Mouse (Mus musculus): ENCODE results near the gene Ints7. TPM values are rescaled to one million over a fixed set of nuclear protein-coding genes. Genes with fewer than 3 reads are reported as not detected.

Gene Ints7
- polyA plus RNA-seq, 1 experiment from 2014 or later, result 18.4 TPM

- Histone ChIP-seq H3K27ac (replicated peaks) (no peak overlapping the region), H3K36me3 (replicated peaks) (no peaks in the 10 kb centered on the region), H3K4me3 (replicated peaks) (no peak overlapping the region), H3K4me1 (replicated peaks) (0 out of 2 replicates have a peak, but pooled peaks cover 3% of the 10 kb centered on the region), H3K9me3 (replicated peaks) (no peaks in the 10 kb centered on the region), H3K27me3 (no peaks in the 10 kb centered on the region), H3K9ac (no peak overlapping the region), H3K4me2 (no peak overlapping the region)
- 55% methylated on average over 6 of the region's 6 CpGs for WGBS (ENCODE audit: insufficient replicate concordance)
- ATAC-seq (ENCODE audit: insufficient read depth), result no peak
These were observed 57.2 kb downstream of the Ints7 start for GRCm38 (mm10) chr1:191632511-191633095.

- Histone ChIP-seq H3K27me3 (no peaks in the 10 kb centered on the region), H3K36me3 (replicated peaks) (no peaks in the 10 kb centered on the region), H3K4me1 (replicated peaks) (0 out of 2 replicates have a peak, but pooled peaks cover under 1% of the 10 kb centered on the region), H3K9ac (no peak overlapping the region), H3K4me3 (replicated peaks) (no peak overlapping the region), H3K27ac (replicated peaks) (no peak overlapping the region), H3K9me3 (replicated peaks) (no peaks in the 10 kb centered on the region), H3K4me2 (no peak overlapping the region)
- no peak for ATAC-seq (ENCODE audit: insufficient read depth)
- 44% methylated on average over 2 of the region's 2 CpGs for WGBS (ENCODE audit: insufficient replicate concordance)
These were observed 58.7 kb downstream of the Ints7 start for GRCm38 (mm10) chr1:191634116-191634515.

- H3K4me2 ChIP-seq, result no peak overlapping the region
- H3K9me3 ChIP-seq (replicated peaks), result no peaks in the 10 kb centered on the region
- H3K27ac ChIP-seq (replicated peaks), result no peak overlapping the region
- no peak overlapping the region for H3K4me3 ChIP-seq (replicated peaks)
- H3K9ac ChIP-seq, result no peak overlapping the region
- no peak for ATAC-seq (ENCODE audit: insufficient read depth)
- no peaks in the 10 kb centered on the region for H3K27me3 ChIP-seq
- H3K36me3 ChIP-seq (replicated peaks), result no peaks in the 10 kb centered on the region
- peaks cover 19% of the 10 kb centered on the region; the same call in 1 of the 2 replicates for H3K4me1 ChIP-seq (replicated peaks)
- WGBS (ENCODE audit: insufficient replicate concordance), result 51% methylated on average over 2 of the region's 2 CpGs
These were observed 63.0 kb downstream of the Ints7 start for GRCm38 (mm10) chr1:191638404-191638803.

DNA sequence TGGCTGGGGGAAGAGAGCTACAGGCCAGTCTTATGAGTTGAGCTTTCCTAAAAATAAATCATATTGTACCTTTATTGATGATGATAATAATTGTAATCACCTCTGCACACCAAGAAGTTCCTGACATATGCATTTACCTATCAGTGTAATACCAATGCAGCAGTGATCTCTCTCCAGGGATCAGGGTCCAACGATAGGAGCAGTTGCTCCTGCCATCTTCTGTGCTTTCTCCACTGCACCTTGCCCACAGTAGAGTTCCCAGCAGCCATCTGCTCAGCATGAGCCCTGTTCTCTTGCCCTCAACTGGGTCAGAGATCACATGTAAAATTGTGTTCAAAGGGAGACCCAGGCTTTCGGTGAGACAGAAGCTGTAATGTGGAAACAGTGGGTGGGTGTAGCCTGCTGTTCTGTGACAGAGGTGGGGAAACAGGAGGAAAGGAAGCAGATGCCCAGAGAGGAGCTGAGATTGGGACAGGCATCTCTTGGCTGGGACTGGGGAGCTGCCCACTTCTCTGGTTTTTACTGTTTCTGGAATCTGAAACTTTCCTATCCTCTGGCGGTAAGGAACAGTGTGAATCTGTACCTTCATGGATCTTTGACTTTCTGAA lies 63.9 kb downstream of the Ints7 start:
- ATAC-seq (ENCODE audit: insufficient read depth), result no peak
- 56% methylated on average over 3 of the region's 3 CpGs for WGBS (ENCODE audit: insufficient replicate concordance)

GRCm38 (mm10) chr1:191640146-191640545 lies 64.7 kb downstream of the Ints7 start:
- H3K27ac ChIP-seq (replicated peaks), result peak overlapping the region; percentile 53
- no peak overlapping the region for H3K4me2 ChIP-seq
- no peaks in the 10 kb centered on the region for H3K9me3 ChIP-seq (replicated peaks)
- H3K4me3 ChIP-seq (replicated peaks), result no peak overlapping the region
- 54% methylated on average over 2 of the region's 2 CpGs for WGBS (ENCODE audit: insufficient replicate concordance)
- H3K36me3 ChIP-seq (replicated peaks), result no peaks in the 10 kb centered on the region
- H3K27me3 ChIP-seq, result no peaks in the 10 kb centered on the region
- H3K4me1 ChIP-seq (replicated peaks), result peaks cover 19% of the 10 kb centered on the region; the same call in 1 of the 2 replicates
- ATAC-seq (ENCODE audit: insufficient read depth), result peak; percentile 57
- H3K9ac ChIP-seq, result no peak overlapping the region

More for the DNA sequence above, 63.9 kb downstream of the Ints7 start:
- Histone ChIP-seq H3K27ac (replicated peaks) (peak overlapping the region; percentile 53; the same call in 1 of the 2 replicates), H3K27me3 (no peaks in the 10 kb centered on the region), H3K4me1 (replicated peaks) (peaks cover 19% of the 10 kb centered on the region; the same call in 1 of the 2 replicates), H3K9ac (no peak overlapping the region), H3K36me3 (replicated peaks) (no peaks in the 10 kb centered on the region), H3K9me3 (replicated peaks) (no peaks in the 10 kb centered on the region), H3K4me2 (no peak overlapping the region), H3K4me3 (replicated peaks) (no peak overlapping the region)

GRCm38 (mm10) chr1:191640848-191641247 lies 65.4 kb downstream of the Ints7 start:
- Histone ChIP-seq H3K36me3 (replicated peaks) (no peaks in the 10 kb centered on the region), H3K27me3 (no peaks in the 10 kb centered on the region), H3K4me2 (no peak overlapping the region), H3K4me3 (replicated peaks) (no peak overlapping the region), H3K4me1 (replicated peaks) (peaks cover 19% of the 10 kb centered on the region; the same call in 1 of the 2 replicates), H3K27ac (replicated peaks) (peak overlapping the region; percentile 53; the same call in 1 of the 2 replicates), H3K9me3 (replicated peaks) (no peaks in the 10 kb centered on the region), H3K9ac (no peak overlapping the region)
- 55% methylated on average over 3 of the region's 3 CpGs for WGBS (ENCODE audit: insufficient replicate concordance)
- no peak for ATAC-seq (ENCODE audit: insufficient read depth)

GRCm38 (mm10) chr1:191641438-191641837 lies 66.0 kb downstream of the Ints7 start:
- H3K9me3 ChIP-seq (replicated peaks), result no peaks in the 10 kb centered on the region
- no peak overlapping the region for H3K9ac ChIP-seq
- no peak overlapping the region for H3K4me3 ChIP-seq (replicated peaks)
- H3K4me2 ChIP-seq, result no peak overlapping the region
- H3K27me3 ChIP-seq, result no peaks in the 10 kb centered on the region
- ATAC-seq (ENCODE audit: insufficient read depth), result peak; percentile 79
- H3K27ac ChIP-seq (replicated peaks), result peak overlapping the region; percentile 57
- 26% methylated on average over 2 of the region's 2 CpGs for WGBS (ENCODE audit: insufficient replicate concordance)
- no peaks in the 10 kb centered on the region for H3K36me3 ChIP-seq (replicated peaks)
- H3K4me1 ChIP-seq (replicated peaks), result peaks cover 19% of the 10 kb centered on the region; the same call in 1 of the 2 replicates

DNA sequence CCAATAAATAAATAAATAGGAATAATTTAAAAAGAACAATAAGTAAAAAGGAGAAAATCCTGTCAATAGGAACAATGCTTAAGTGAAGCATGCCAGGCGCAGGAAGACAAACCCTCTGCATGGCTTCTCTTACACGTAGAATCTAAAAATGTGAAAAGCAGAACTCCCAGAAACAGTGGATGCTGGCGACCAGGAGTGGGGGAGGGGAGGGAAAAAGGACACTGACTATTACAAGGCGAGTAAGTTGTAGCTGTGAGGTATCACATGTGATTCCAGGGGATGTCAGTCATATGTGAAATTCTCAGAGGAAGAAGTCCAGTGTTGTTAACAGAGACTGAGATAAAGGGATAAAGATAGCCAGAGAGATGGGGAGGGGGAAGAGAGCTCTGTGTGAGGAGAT lies 67.5 kb downstream of the Ints7 start:
- Histone ChIP-seq H3K27me3 (no peaks in the 10 kb centered on the region), H3K4me2 (no peak overlapping the region), H3K4me3 (replicated peaks) (no peak overlapping the region), H3K4me1 (replicated peaks) (peaks cover 19% of the 10 kb centered on the region; the same call in 1 of the 2 replicates), H3K9me3 (replicated peaks) (no peaks in the 10 kb centered on the region), H3K36me3 (replicated peaks) (no peaks in the 10 kb centered on the region), H3K27ac (replicated peaks) (no peak overlapping the region), H3K9ac (no peak overlapping the region)
- ATAC-seq (ENCODE audit: insufficient read depth), result no peak
- 25% methylated on average over 4 of the region's 4 CpGs for WGBS (ENCODE audit: insufficient replicate concordance)

DNA sequence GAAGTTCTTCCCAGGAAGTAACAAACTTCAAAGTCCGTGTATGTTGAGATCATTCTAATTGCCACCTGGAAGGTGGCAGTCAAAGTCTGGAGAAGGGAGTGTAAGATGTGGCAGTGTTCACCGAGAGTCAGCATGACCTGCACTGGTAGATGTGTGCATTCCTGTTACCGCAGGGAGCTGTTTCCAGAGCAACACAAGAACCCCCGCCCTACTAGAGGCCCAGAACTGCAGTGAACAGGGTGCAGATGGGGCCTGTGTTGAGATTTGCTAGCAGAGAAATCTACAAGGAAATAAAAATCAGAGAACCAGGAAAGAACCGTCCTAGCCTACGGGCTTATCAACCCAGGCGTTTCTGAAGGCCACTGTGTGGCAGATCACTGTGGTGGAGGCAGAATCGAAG lies 70.5 kb downstream of the Ints7 start:
- H3K9me3 ChIP-seq (replicated peaks), result no peaks in the 10 kb centered on the region
- no peaks in the 10 kb centered on the region for H3K36me3 ChIP-seq (replicated peaks)
- no peak for ATAC-seq (ENCODE audit: insufficient read depth)
- H3K4me2 ChIP-seq, result no peak overlapping the region
- H3K9ac ChIP-seq, result no peak overlapping the region
- no peak overlapping the region for H3K27ac ChIP-seq (replicated peaks)
- H3K27me3 ChIP-seq, result no peaks in the 10 kb centered on the region
- WGBS (ENCODE audit: insufficient replicate concordance), result 44% methylated on average over 8 of the region's 8 CpGs
- no peak overlapping the region for H3K4me3 ChIP-seq (replicated peaks)
- H3K4me1 ChIP-seq (replicated peaks), result peaks cover 10% of the 10 kb centered on the region; the same call in 1 of the 2 replicates

- H3K4me3 ChIP-seq (replicated peaks), result no peak overlapping the region
- H3K9me3 ChIP-seq (replicated peaks), result no peaks in the 10 kb centered on the region
- H3K36me3 ChIP-seq (replicated peaks), result no peaks in the 10 kb centered on the region
- H3K9ac ChIP-seq, result no peak overlapping the region
- H3K4me1 ChIP-seq (replicated peaks), result 0 out of 2 replicates have a peak, but pooled peaks cover 3% of the 10 kb centered on the region
- H3K27me3 ChIP-seq, result no peaks in the 10 kb centered on the region
- no peak overlapping the region for H3K27ac ChIP-seq (replicated peaks)
- no peak for ATAC-seq (ENCODE audit: insufficient read depth)
- 64% methylated on average over 3 of the region's 3 CpGs for WGBS (ENCODE audit: insufficient replicate concordance)
- no peak overlapping the region for H3K4me2 ChIP-seq
These were observed 72.2 kb downstream of the Ints7 start for GRCm38 (mm10) chr1:191647590-191647989.

GRCm38 (mm10) chr1:191659441-191659840 lies 84.0 kb downstream of the Ints7 start:
- Histone ChIP-seq H3K4me2 (no peak overlapping the region), H3K36me3 (replicated peaks) (no peaks in the 10 kb centered on the region), H3K4me3 (replicated peaks) (no peak overlapping the region), H3K9ac (no peak overlapping the region), H3K27me3 (no peaks in the 10 kb centered on the region), H3K27ac (replicated peaks) (no peak overlapping the region), H3K9me3 (replicated peaks) (no peaks in the 10 kb centered on the region), H3K4me1 (replicated peaks) (peaks cover 21% of the 10 kb centered on the region; the same call in 1 of the 2 replicates)
- 57% methylated on average over 3 of the region's 3 CpGs for WGBS (ENCODE audit: insufficient replicate concordance)
- no peak for ATAC-seq (ENCODE audit: insufficient read depth)

Measured in liver, embryonic 15.5 days (tissue).